Mouse (Mus musculus) lung, postnatal 25 days (tissue): Measurements from ENCODE around the gene Fmod.

Experiments used
- DNase-seq: peaks from one replicate; pipeline ENCODE4 v3.0.0; 2022; ENCODE audit warnings: low spot score

Gene Fmod

DNA sequence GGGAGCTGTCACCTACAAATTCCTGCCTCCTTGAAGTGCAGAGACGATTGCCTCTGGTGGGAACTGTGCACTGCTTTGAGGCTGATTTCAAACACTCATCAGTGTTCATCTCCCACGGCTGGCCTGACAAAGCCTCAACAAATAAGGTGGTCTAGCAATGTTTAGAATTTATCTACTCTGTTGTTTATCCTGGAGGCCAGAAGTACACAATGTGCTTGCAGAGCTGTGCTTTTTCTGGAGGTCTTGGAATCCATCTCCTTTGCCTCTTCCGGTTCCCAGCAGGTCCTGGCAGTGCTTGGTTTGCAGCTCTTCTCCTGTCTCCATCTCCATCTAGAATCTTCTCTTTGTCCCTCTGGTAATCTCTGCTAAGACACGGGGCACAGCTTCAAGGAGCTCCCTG lies 19.2 kb downstream of the Fmod start:
- no peak for DNase-seq

DNA sequence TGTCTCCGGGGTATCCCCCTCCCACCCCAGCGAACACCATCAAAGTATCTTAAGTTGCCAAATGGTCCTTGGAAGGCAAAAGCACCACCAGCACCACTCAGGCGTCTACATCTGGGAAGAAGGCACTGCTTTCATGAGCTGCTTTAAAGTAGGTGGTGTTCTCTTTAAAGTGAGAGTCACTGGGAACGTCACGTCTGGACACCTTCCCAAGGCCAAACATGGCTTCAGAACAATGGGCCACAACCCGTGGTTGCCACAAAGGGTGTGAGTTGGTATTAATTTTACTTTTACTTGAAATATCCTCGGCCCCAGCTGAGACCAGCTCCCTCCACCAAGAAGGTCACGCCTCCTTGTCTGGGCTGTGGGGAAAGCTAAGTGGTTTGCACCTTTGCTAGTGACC lies 20.7 kb downstream of the Fmod start:
- no peak for DNase-seq

DNA sequence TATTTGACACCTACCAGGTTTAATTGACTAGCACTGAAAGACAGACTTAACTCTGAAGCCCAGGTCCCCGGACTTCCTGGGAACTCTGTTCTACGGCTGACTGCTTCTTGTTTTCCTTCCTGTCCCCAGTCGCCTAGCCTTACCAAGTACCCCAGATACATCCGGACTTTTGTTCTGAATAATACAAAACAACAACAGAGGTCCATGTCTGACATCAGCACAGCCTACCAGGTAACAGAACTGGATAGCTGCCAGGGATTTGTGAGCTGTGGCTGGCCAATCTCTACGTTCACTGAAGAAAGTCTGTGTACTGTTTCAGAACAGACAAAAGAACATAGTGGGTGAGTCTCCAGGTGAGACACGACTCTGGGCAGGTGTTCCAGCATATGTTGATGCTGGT lies 21.8 kb downstream of the Fmod start:
- DNase-seq, result no peak

DNA sequence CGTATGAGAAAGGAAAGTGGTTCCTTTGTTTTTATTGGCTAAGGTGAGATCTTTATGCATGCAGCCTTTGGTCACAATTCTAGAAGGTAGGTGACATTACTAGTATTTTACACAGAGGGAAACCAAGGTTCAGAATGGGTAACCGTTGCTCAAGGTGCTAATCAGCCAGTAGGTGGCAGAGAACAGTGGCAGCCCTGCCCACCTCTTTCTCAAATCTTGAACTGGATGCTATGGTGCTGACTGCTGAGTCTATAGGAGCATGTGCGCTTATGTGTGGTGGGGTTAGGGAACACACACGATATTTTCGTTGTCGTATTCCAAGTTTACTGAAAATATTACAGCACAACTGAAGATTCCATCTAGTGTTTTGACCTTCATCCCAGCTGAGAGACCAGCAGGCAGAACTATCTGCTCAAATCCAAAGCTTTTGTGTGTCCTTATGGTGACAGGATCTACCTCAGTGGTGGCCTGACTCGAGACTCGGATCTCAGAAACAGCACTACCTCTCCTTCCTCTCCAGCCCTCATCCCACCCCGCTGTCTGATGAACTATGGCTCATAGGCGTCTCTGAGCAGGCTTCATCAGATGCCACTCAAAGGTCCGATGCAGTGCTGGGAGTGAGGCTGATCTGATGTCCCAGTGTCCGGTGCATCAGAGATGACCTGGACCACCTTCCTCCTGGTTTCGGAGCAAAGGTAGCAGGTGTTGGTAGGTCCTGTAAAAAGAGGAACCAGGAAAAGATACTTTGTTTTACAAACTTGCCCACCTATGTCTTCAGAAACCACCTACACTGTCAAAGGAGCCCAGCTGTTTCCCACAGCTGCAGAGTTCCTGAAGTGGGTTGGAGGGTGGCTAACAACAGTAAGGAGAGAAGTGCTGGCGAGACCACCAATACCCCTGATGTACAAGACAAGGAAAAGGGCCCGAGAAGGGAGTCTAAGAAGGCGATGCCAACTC lies 23.0 kb downstream of the Fmod start:
- DNase-seq, result no peak

- DNase-seq, result peak; percentile 98
Measured at GRCm38 (mm10) chr1:134060849-134061569, 24.0 kb downstream of the Fmod start.

- no peak for DNase-seq
Measured at GRCm38 (mm10) chr1:134061915-134062314, 24.9 kb downstream of the Fmod start.

DNA sequence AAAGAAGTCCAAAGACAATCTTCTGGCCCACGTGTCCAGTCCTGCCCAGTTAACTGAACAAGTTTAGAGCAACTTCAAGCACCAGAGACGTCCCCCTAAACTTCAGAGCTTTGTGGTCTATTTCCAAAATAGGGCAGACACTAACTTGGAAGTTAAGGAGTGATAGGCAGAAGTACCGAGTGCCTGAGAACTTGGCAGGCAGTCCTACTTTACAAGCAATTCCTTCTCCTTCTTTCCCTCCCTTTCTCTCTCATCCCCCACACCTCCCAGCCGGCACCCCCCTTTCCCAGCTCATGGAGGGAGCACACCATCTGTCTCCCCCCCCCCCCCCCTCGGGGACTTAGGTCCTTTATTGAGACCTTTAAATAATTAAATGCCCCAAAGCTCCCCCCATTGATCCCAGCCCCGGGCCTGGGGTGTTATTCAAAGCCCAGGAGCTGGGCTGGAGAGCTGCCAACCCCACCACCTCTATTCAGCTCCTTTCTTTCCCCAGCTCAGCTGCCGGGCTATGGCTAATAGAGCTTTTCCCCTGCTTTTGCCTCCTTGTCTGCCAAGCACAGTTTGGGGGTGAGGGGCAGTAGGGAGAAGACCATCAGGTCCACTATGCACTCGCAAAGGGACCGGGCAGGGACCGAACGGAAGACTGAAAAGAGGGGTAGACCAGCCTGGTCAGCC lies 25.5 kb downstream of the Fmod start:
- no peak for DNase-seq

GRCm38 (mm10) chr1:134063086-134063772 lies 26.2 kb downstream of the Fmod start:
- DNase-seq, result peak; percentile 66

GRCm38 (mm10) chr1:134063773-134064125 lies 26.7 kb downstream of the Fmod start:
- peak; percentile 76 for DNase-seq

DNA sequence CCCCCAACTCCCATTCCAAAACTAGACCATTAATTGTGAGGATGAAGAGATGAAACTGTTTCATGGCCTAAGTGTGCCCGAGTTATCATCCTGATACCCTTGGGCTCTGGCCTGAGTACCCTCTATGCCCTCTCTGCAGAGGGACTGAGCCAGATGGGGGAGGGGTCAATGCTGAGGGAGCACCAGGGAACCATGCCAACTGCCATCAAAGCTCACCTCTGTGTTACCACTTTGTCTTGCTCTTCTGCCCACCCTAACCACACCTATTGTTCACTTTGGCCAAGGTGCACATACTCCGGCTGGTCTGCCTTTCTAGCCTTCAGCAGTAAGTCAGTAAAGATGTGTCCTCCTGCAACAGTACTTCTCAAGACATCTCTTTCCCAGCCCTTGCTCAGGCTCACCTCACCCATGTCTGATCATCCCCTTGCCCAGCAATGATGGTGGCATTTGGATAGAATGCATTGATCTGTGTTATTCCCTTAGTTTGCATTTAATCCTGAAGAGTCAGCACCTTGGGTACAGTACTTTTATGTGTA lies 27.3 kb downstream of the Fmod start:
- no peak for DNase-seq

DNA sequence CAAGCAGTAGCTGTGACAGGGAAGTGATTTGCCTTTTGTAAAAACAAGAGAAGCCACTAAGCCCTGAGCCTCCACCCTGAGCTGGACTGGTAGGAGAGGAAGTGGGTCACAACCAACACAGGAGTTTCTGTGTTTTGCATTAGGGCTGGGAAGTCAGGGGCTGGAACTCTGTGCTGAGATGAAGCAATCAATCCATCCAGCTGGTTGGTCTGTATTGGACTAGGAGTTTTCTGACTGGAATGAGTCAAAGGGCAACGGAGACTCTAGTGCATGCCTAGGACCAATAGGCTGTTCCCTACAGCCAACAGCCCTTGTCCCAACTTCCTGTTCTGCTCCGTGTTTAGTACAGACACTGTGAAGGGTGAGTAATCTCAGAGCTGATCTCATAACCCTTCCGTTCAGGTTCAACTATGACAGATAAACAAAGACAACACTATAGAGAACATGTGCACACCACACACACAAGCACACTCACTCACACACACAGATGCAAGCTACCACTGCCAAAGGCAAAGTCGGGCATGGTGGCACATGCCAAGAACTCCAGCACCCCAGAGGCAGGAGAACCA lies 28.3 kb downstream of the Fmod start:
- DNase-seq, result peak; percentile 85

GRCm38 (mm10) chr1:134066554-134066953 lies 29.5 kb downstream of the Fmod start:
- no peak for DNase-seq

- peak; percentile 94 for DNase-seq
Measured at GRCm38 (mm10) chr1:134067143-134067619, 30.1 kb downstream of the Fmod start.

GRCm38 (mm10) chr1:134070099-134070669 lies 33.1 kb downstream of the Fmod start:
- DNase-seq, result no peak

- DNase-seq, result peak; percentile 86
Measured at GRCm38 (mm10) chr1:134071411-134072018, 34.5 kb downstream of the Fmod start.

GRCm38 (mm10) chr1:134073061-134073564 lies 36.1 kb downstream of the Fmod start:
- no peak for DNase-seq

DNA sequence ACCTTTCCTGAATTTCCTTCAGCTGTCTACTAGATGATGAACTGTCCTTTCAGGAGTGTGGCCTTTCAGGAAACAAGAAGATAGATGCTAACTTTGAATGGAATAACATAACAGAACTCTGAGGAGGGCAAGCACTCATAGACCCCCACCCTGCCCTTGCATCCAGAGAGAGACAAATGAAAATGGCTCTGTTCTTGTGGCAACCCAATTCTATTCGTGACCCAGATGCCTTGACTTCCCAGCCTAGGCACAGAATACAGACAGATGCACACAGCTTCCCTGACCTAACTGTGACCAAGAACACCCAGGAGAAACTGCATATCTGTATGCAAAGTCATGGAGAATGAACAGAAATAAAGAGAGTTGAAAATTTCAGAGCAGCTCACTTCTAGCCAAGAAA lies 36.6 kb downstream of the Fmod start:
- DNase-seq, result no peak

GRCm38 (mm10) chr1:134074184-134074583 lies 37.1 kb downstream of the Fmod start:
- DNase-seq, result no peak

- no peak for DNase-seq
Measured at GRCm38 (mm10) chr1:134074606-134075005, 37.6 kb downstream of the Fmod start.

GRCm38 (mm10) chr1:134075532-134075931 lies 38.5 kb downstream of the Fmod start:
- no peak for DNase-seq
